Mouse (Mus musculus): Measurements from ENCODE around the gene Tbc1d22b.

Tbc1d22b gene

GRCm38 (mm10) chr17:29541419-29541818 lies 8.2 kb upstream of the Tbc1d22b start:
- DNase-seq (ENCODE audit: low spot score in 2 of 2) = peak in 1 of 2 experiments; percentile 56

- no peak for DNase-seq (ENCODE audit: low spot score in 2 of 2)
These were observed 6.5 kb upstream of the Tbc1d22b start for GRCm38 (mm10) chr17:29542831-29543690.

- DNase-seq (ENCODE audit: low spot score in 2 of 2) = no peak
These were observed 5.5 kb upstream of the Tbc1d22b start for GRCm38 (mm10) chr17:29544064-29544463.

GRCm38 (mm10) chr17:29545241-29545640 lies 4.3 kb upstream of the Tbc1d22b start:
- DNase-seq (ENCODE audit: low spot score in 2 of 2) = no peak

GRCm38 (mm10) chr17:29548494-29548893 lies 1.1 kb upstream of the Tbc1d22b start:
- no peak for DNase-seq (ENCODE audit: low spot score in 2 of 2)

GRCm38 (mm10) chr17:29548994-29549393 lies 591 bp upstream of the Tbc1d22b start:
- DNase-seq (ENCODE audit: low spot score in 2 of 2) = no peak

- DNase-seq (ENCODE audit: low spot score in 2 of 2) = no peak
These were observed 1.4 kb downstream of the Tbc1d22b start for GRCm38 (mm10) chr17:29551019-29551418.

- DNase-seq (ENCODE audit: low spot score in 2 of 2) = no peak
These were observed 2.7 kb downstream of the Tbc1d22b start, which contains the start of gene Tmem217 for GRCm38 (mm10) chr17:29552162-29552732. TSS of gene Tmem217 (minus strand) at chr17:29552385.

GRCm38 (mm10) chr17:29554176-29554575 lies 4.6 kb downstream of the Tbc1d22b start:
- no peak for DNase-seq (ENCODE audit: low spot score in 2 of 2)

- no peak for DNase-seq (ENCODE audit: low spot score in 2 of 2)
These were observed 6.9 kb downstream of the Tbc1d22b start for GRCm38 (mm10) chr17:29556456-29556855.

- DNase-seq (ENCODE audit: low spot score in 2 of 2) = no peak
These were observed 7.3 kb downstream of the Tbc1d22b start for GRCm38 (mm10) chr17:29556893-29557292.

GRCm38 (mm10) chr17:29558476-29558875 lies 8.9 kb downstream of the Tbc1d22b start:
- DNase-seq (ENCODE audit: low spot score in 2 of 2) = no peak

- DNase-seq (ENCODE audit: low spot score in 2 of 2) = no peak
These were observed 15.9 kb downstream of the Tbc1d22b start for GRCm38 (mm10) chr17:29565521-29565920.

- no peak for DNase-seq (ENCODE audit: low spot score in 2 of 2)
These were observed 18.9 kb downstream of the Tbc1d22b start for GRCm38 (mm10) chr17:29568435-29568834.

GRCm38 (mm10) chr17:29569831-29570230 lies 20.2 kb downstream of the Tbc1d22b start:
- DNase-seq (ENCODE audit: low spot score in 2 of 2) = no peak

GRCm38 (mm10) chr17:29579579-29580126 lies 30.1 kb downstream of the Tbc1d22b start:
- DNase-seq (ENCODE audit: low spot score in 2 of 2) = no peak

- no peak for DNase-seq (ENCODE audit: low spot score in 2 of 2)
These were observed 34.0 kb downstream of the Tbc1d22b start for GRCm38 (mm10) chr17:29583569-29583968.

- DNase-seq (ENCODE audit: low spot score in 2 of 2) = no peak
These were observed 34.7 kb downstream of the Tbc1d22b start for GRCm38 (mm10) chr17:29584306-29584705.

GRCm38 (mm10) chr17:29584737-29585136 lies 35.2 kb downstream of the Tbc1d22b start:
- no peak for DNase-seq (ENCODE audit: low spot score in 2 of 2)

GRCm38 (mm10) chr17:29585446-29585845 lies 35.9 kb downstream of the Tbc1d22b start:
- no peak for DNase-seq (ENCODE audit: low spot score in 2 of 2)

GRCm38 (mm10) chr17:29586921-29587320 lies 37.3 kb downstream of the Tbc1d22b start:
- no peak for DNase-seq (ENCODE audit: low spot score in 2 of 2)

GRCm38 (mm10) chr17:29589221-29589898 lies 39.8 kb downstream of the Tbc1d22b start:
- peak in 1 of 2 experiments; percentile 35 for DNase-seq (ENCODE audit: low spot score in 2 of 2)

Measured in cerebellum, postnatal 4 days (tissue).